Mouse (Mus musculus): ENCODE data around the gene Rnls. TPM values are rescaled to one million over a fixed set of nuclear protein-coding genes. Genes with fewer than 3 reads are reported as not detected.

The Rnls gene
- total and polyA plus RNA-seq, 3 experiments: 1.7 to 3.7 (median 2.8) TPM

GRCm38 (mm10) chr19:33158234-33158633 is 233.9 kb downstream of the Rnls start (continued):
- TF ChIP-seq TBP (conservative IDR thresholded peaks at IDR 0.05; ENCODE audit: low read depth, low read length) (peak; percentile 64; the same call in 1 of the 2 replicates), PAX5 (IDR thresholded peaks at IDR 0.05; ENCODE audit: low read length) (no peak), CHD2 (IDR thresholded peaks at IDR 0.05; ENCODE audit: low read length) (no peak), GABPA (IDR thresholded peaks at IDR 0.05; ENCODE audit: insufficient replicate concordance, low read depth, low read length) (no peak), SIN3A (IDR thresholded peaks at IDR 0.05; ENCODE audit: low read length) (no peak), POLR2AphosphoS2 (IDR thresholded peaks at IDR 0.05; ENCODE audit: low read depth, low read length) (no peak), CHD1 (IDR thresholded peaks at IDR 0.05; ENCODE audit: low read depth, low read length) (no peak), USF2 (conservative IDR thresholded peaks at IDR 0.05; ENCODE audit: low read depth, low read length) (no peak), RCOR1 (conservative IDR thresholded peaks at IDR 0.05; ENCODE audit: low read depth, low read length) (no peak), IRF4 (IDR thresholded peaks at IDR 0.05; ENCODE audit: low read depth, low read length) (peak; percentile 73), MAX (IDR thresholded peaks at IDR 0.05; ENCODE audit: low read length) (no peak), JUN (IDR thresholded peaks at IDR 0.05; ENCODE audit: insufficient read depth, low read depth, low read length) (no peak)

GRCm38 (mm10) chr19:33148411-33148810 is 243.7 kb downstream of the Rnls start:
- Histone ChIP-seq H3K36me3 (replicated peaks in 1 of 2; ENCODE audit: control insufficient read depth in 1 of 2, insufficient read depth in 1 of 2, low read length in 1 of 2) (no peaks in the 10 kb centered on the region), H3K9me3 (replicated peaks; ENCODE audit: low read length) (peaks cover 6% of the 10 kb centered on the region), H3K9ac (ENCODE audit: insufficient read depth, low read depth) (no peak overlapping the region), H3K27ac (ENCODE audit: insufficient read depth, low read depth) (no peak overlapping the region), H3K4me2 (ENCODE audit: insufficient read depth, low read depth, poor library complexity, severe bottlenecking) (no peak overlapping the region), H3K27me3 (replicated peaks) (no peaks in the 10 kb centered on the region), H3K79me2 (replicated peaks; ENCODE audit: control insufficient read depth, extremely low read depth, insufficient read depth, poor library complexity, severe bottlenecking) (no peaks in the 10 kb centered on the region), H3K4me1 (ENCODE audit: control insufficient read depth in 1 of 2, insufficient read depth in 2 of 2) (no peaks in the 10 kb centered on the region), H3K4me3 (replicated peaks in 1 of 3; ENCODE audit: low read depth in 2 of 3, low read length in 2 of 3, poor library complexity in 1 of 3) (no peak overlapping the region)
- in situ Hi-C loops (cut with MboI; ENCODE audit: low pct_ligation_motif_present, low pct_unique_long_range_greater_than_20kb, low sequenced_read_pairs) (no loop called here), dilution Hi-C loops (cut with MboI; ENCODE audit: extremely low pct_ligation_motif_present, extremely low pct_unique_long_range_greater_than_20kb, low sequenced_read_pairs) (no loop called here)
- TF ChIP-seq GABPA (IDR thresholded peaks at IDR 0.05; ENCODE audit: insufficient replicate concordance, low read depth, low read length): no peak
- no peak for DNase-seq (ENCODE audit: extremely low read depth)

DNA sequence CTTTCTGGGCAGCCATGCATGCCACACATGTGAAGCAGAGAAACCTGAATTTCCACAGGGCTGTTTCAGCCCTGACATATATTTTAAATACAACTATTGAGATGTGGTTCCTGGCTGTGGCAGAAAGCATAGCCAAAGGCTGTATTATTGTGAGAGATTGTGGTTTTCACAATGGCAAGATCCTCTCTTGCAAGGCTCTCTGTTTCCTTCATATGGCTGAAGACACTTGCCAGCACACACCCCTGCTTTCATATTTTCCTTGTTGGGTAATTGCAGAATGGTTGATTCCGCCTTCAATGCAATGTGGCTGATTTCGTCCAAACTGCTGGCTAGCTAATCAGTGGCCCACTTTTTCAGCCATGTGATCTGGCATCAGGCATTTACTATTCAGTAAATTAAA is 248.9 kb downstream of the Rnls start:
- TF ChIP-seq MYC (IDR thresholded peaks at IDR 0.05; ENCODE audit: low read depth, low read length): no peak
- no peak for TF ChIP-seq CTCF (conservative IDR thresholded peaks at IDR 0.05 in 1 of 2, IDR thresholded peaks at IDR 0.05 in 1 of 2; ENCODE audit: low read depth in 2 of 2, low read length in 2 of 2)
- no peak for TF ChIP-seq RAD21 (IDR thresholded peaks at IDR 0.05; ENCODE audit: low read depth, low read length)
- no peak for TF ChIP-seq GABPA (IDR thresholded peaks at IDR 0.05; ENCODE audit: insufficient replicate concordance, low read depth, low read length)
- TF ChIP-seq UBTF (IDR thresholded peaks at IDR 0.05; ENCODE audit: low read depth, low read length): no peak
- TF ChIP-seq TCF12 (IDR thresholded peaks at IDR 0.05; ENCODE audit: low read depth, low read length): no peak
- no peak for TF ChIP-seq KAT2A (IDR thresholded peaks at IDR 0.05; ENCODE audit: insufficient replicate concordance, low read length)
- no peak for TF ChIP-seq CHD2 (IDR thresholded peaks at IDR 0.05; ENCODE audit: low read length)
- TF ChIP-seq MAFK (IDR thresholded peaks at IDR 0.05; ENCODE audit: insufficient replicate concordance, low read length): no peak
- TF ChIP-seq POLR2A (IDR thresholded peaks at IDR 0.05; ENCODE audit: low read depth, low read length): no peak

More for the DNA sequence above, 248.9 kb downstream of the Rnls start:
- no peaks in the 10 kb centered on the region for H3K4me1 ChIP-seq (ENCODE audit: control insufficient read depth in 1 of 2, insufficient read depth in 2 of 2)
- H3K4me2 ChIP-seq (ENCODE audit: insufficient read depth, low read depth, poor library complexity, severe bottlenecking): no peak overlapping the region
- no peak for DNase-seq (ENCODE audit: extremely low read depth)
- dilution Hi-C loops (cut with MboI; ENCODE audit: extremely low pct_ligation_motif_present, extremely low pct_unique_long_range_greater_than_20kb, low sequenced_read_pairs): no loop called here
- no peaks in the 10 kb centered on the region for H3K36me3 ChIP-seq (replicated peaks in 1 of 2; ENCODE audit: control insufficient read depth in 1 of 2, insufficient read depth in 1 of 2, low read length in 1 of 2)
- H3K9me3 ChIP-seq (replicated peaks; ENCODE audit: low read length): no peaks in the 10 kb centered on the region
- no peaks in the 10 kb centered on the region for H3K79me2 ChIP-seq (replicated peaks; ENCODE audit: control insufficient read depth, extremely low read depth, insufficient read depth, poor library complexity, severe bottlenecking)
- H3K27ac ChIP-seq (ENCODE audit: insufficient read depth, low read depth): no peak overlapping the region
- no peak overlapping the region for H3K4me3 ChIP-seq (replicated peaks in 1 of 3; ENCODE audit: low read depth in 2 of 3, low read length in 2 of 3, poor library complexity in 1 of 3)
- H3K9ac ChIP-seq (ENCODE audit: insufficient read depth, low read depth): no peak overlapping the region
- in situ Hi-C loops (cut with MboI; ENCODE audit: low pct_ligation_motif_present, low pct_unique_long_range_greater_than_20kb, low sequenced_read_pairs): no loop called here
- H3K27me3 ChIP-seq (replicated peaks): no peaks in the 10 kb centered on the region

Data from CH12.LX (cell line).